Mouse (Mus musculus) limb, embryonic 13.5 days (tissue): ENCODE measurements around the gene Nhs. TPM values are rescaled to one million over a fixed set of nuclear protein-coding genes. Genes with fewer than 3 reads are reported as not detected.

Experiments
- ATAC-seq: fragments of 200-750 bp; cut with Nextera tagmentation; 2 replicates; pipeline ENCODE4 v1.8.0; 2017; ENCODE audit warnings: low read depth, moderate number of reproducible peaks, moderate TSS enrichment; ENCODE audit not compliant: low FRiP score
- H3K27ac ChIP-seq: fragments of 300-500 bp; sonication (generic); 2 replicates; pipeline ENCODE4 v1.5.1; 2015; ENCODE audit warnings: inconsistent platforms, mild to moderate bottlenecking, moderate library complexity
- H3K27me3 ChIP-seq: fragments of 300-500 bp; sonication (generic); 2 replicates; pipeline ENCODE4 v1.6.1; 2015; ENCODE audit warnings: mild to moderate bottlenecking, inconsistent platforms
- H3K36me3 ChIP-seq: fragments of 300-500 bp; sonication (generic); 2 replicates; pipeline ENCODE4 v1.6.1; 2015; ENCODE audit warnings: inconsistent platforms, mild to moderate bottlenecking, moderate library complexity
- H3K4me1 ChIP-seq: fragments of 300-500 bp; sonication (generic); 2 replicates; pipeline ENCODE4 v1.6.1; 2015; ENCODE audit warnings: inconsistent platforms
- H3K4me2 ChIP-seq: fragments of 300-500 bp; sonication (generic); replicated peaks from 2 replicates; pipeline ENCODE4 v1.6.1; 2015; ENCODE audit warnings: inconsistent platforms, mild to moderate bottlenecking, moderate library complexity
- H3K4me3 ChIP-seq: fragments of 300-500 bp; sonication (generic); 2 replicates; pipeline ENCODE4 v1.5.1; 2015; ENCODE audit warnings: moderate library complexity, mild to moderate bottlenecking, inconsistent platforms
- H3K9ac ChIP-seq: fragments of 300-500 bp; sonication (generic); 2 replicates; pipeline ENCODE4 v1.6.1; 2015; ENCODE audit warnings: mild to moderate bottlenecking, inconsistent platforms
- H3K9me3 ChIP-seq: fragments of 300-500 bp; sonication (generic); 2 replicates; pipeline ENCODE4 v1.6.1; 2016; ENCODE audit warnings: inconsistent platforms
- WGBS: fragments of 180-500 bp; shearing (Covaris S2); methylation state at CpG from one replicate; pipeline ENCODE4 v1.1.7; 2015; 5-methylcytosine and 5-hydroxymethylcytosine counted together
- polyA plus RNA-seq: library from polyadenylated mRNA; unstranded; fragments of >200 nt; fragmentation: Nextera tagmentation; extraction: Ambion mirVana; gene quantifications from 2 replicates; pipeline ENCODE4 v1.2.1, GENCODE M21; 2015

The Nhs gene
- polyA plus RNA-seq, 1 experiment from 2014 or later = 3.0 TPM

- Histone ChIP-seq H3K36me3 (no peaks in the 10 kb centered on the region), H3K9ac (no peak overlapping the region), H3K9me3 (no peaks in the 10 kb centered on the region), H3K4me3 (no peak overlapping the region), H3K27me3 (peaks cover 38% of the 10 kb centered on the region; the same call in 1 of the 2 replicates), H3K27ac (no peak overlapping the region), H3K4me1 (no peaks in the 10 kb centered on the region), H3K4me2 (no peak overlapping the region)
- 47% methylated on average over 2 of the region's 2 CpGs for WGBS
- no peak for ATAC-seq
These were observed 96.4 kb downstream of the Nhs start for GRCm38 (mm10) chrX:162063164-162063563.

GRCm38 (mm10) chrX:162055635-162056034, 103.9 kb downstream of the Nhs start:
- Histone ChIP-seq H3K4me3 (no peak overlapping the region), H3K27me3 (peaks cover 47% of the 10 kb centered on the region)

GRCm38 (mm10) chrX:162053566-162053965, 106.0 kb downstream of the Nhs start:
- H3K4me1 ChIP-seq = 0 out of 2 replicates have a peak, but pooled peaks cover 4% of the 10 kb centered on the region
- no peaks in the 10 kb centered on the region for H3K36me3 ChIP-seq
- H3K9ac ChIP-seq = no peak overlapping the region
- H3K27ac ChIP-seq = no peak overlapping the region
- H3K9me3 ChIP-seq = no peaks in the 10 kb centered on the region
- no peak overlapping the region for H3K4me3 ChIP-seq
- 71% methylated on average over 5 of the region's 5 CpGs for whole genome bisulfite sequencing
- peaks cover 55% of the 10 kb centered on the region for H3K27me3 ChIP-seq
- no peak for ATAC-seq
- no peak overlapping the region for H3K4me2 ChIP-seq

More at GRCm38 (mm10) chrX:162055635-162056034, 103.9 kb downstream of the Nhs start:
- ATAC-seq = no peak
- Histone ChIP-seq H3K36me3 (no peaks in the 10 kb centered on the region), H3K9ac (no peak overlapping the region), H3K4me1 (0 out of 2 replicates have a peak, but pooled peaks cover 4% of the 10 kb centered on the region), H3K27ac (no peak overlapping the region), H3K4me2 (no peak overlapping the region), H3K9me3 (no peaks in the 10 kb centered on the region)
- WGBS = 51% methylated on average over 2 of the region's 2 CpGs

- H3K27me3 ChIP-seq = peaks cover 49% of the 10 kb centered on the region
- H3K9me3 ChIP-seq = no peaks in the 10 kb centered on the region
- no peak overlapping the region for H3K9ac ChIP-seq
- no peak overlapping the region for H3K27ac ChIP-seq
- WGBS = 45% methylated on average over 1 of the region's 1 CpGs
- no peak overlapping the region for H3K4me2 ChIP-seq
- H3K36me3 ChIP-seq = no peaks in the 10 kb centered on the region
- ATAC-seq = no peak
- 0 out of 2 replicates have a peak, but pooled peaks cover 4% of the 10 kb centered on the region for H3K4me1 ChIP-seq
- H3K4me3 ChIP-seq = no peak overlapping the region
These were observed 107.0 kb downstream of the Nhs start for GRCm38 (mm10) chrX:162052534-162052933.

GRCm38 (mm10) chrX:162049616-162050015, 109.9 kb downstream of the Nhs start:
- H3K9ac ChIP-seq = no peak overlapping the region
- H3K4me2 ChIP-seq = no peak overlapping the region
- ATAC-seq = no peak
- H3K27ac ChIP-seq = no peak overlapping the region
- H3K9me3 ChIP-seq = no peaks in the 10 kb centered on the region
- H3K36me3 ChIP-seq = no peaks in the 10 kb centered on the region
- peaks cover 54% of the 10 kb centered on the region for H3K27me3 ChIP-seq
- no peak overlapping the region for H3K4me3 ChIP-seq
- 0 out of 2 replicates have a peak, but pooled peaks cover 4% of the 10 kb centered on the region for H3K4me1 ChIP-seq
- 92% methylated on average over 2 of the region's 2 CpGs for WGBS

- H3K4me2 ChIP-seq = no peak overlapping the region
- no peaks in the 10 kb centered on the region for H3K36me3 ChIP-seq
- peaks cover 38% of the 10 kb centered on the region for H3K27me3 ChIP-seq
- H3K9me3 ChIP-seq = no peaks in the 10 kb centered on the region
- H3K4me1 ChIP-seq = no peaks in the 10 kb centered on the region
- H3K9ac ChIP-seq = no peak overlapping the region
- no peak overlapping the region for H3K4me3 ChIP-seq
- no peak overlapping the region for H3K27ac ChIP-seq
- no peak for ATAC-seq
- 83% methylated on average over 2 of the region's 2 CpGs for WGBS
These were observed 114.0 kb downstream of the Nhs start for GRCm38 (mm10) chrX:162045527-162045926.

- Histone ChIP-seq H3K36me3 (no peaks in the 10 kb centered on the region), H3K27me3 (peaks cover 30% of the 10 kb centered on the region), H3K27ac (no peak overlapping the region), H3K9me3 (no peaks in the 10 kb centered on the region), H3K4me2 (no peak overlapping the region), H3K4me1 (no peaks in the 10 kb centered on the region), H3K9ac (no peak overlapping the region), H3K4me3 (no peak overlapping the region)
- no peak for ATAC-seq
These were observed 115.4 kb downstream of the Nhs start for GRCm38 (mm10) chrX:162044109-162044508.

- 0 out of 2 replicates have a peak, but pooled peaks cover 4% of the 10 kb centered on the region for H3K4me1 ChIP-seq
- no peaks in the 10 kb centered on the region for H3K9me3 ChIP-seq
- H3K27ac ChIP-seq = no peak overlapping the region
- H3K27me3 ChIP-seq = peaks cover 48% of the 10 kb centered on the region
- peak overlapping the region; percentile 14; the same call in 1 of the 2 replicates for H3K4me2 ChIP-seq
- WGBS = 35% methylated on average over 13 of the region's 13 CpGs
- H3K36me3 ChIP-seq = no peaks in the 10 kb centered on the region
- ATAC-seq = no peak; the same call in 1 of the 2 replicates
- no peak overlapping the region for H3K9ac ChIP-seq
- H3K4me3 ChIP-seq = no peak overlapping the region
These were observed 134.1 kb downstream of the Nhs start for GRCm38 (mm10) chrX:162025210-162025953.

GRCm38 (mm10) chrX:162021724-162022123, 137.8 kb downstream of the Nhs start:
- Histone ChIP-seq H3K9ac (no peak overlapping the region), H3K27me3 (peaks cover 38% of the 10 kb centered on the region; the same call in 1 of the 2 replicates), H3K4me2 (no peak overlapping the region), H3K36me3 (no peaks in the 10 kb centered on the region), H3K4me1 (0 out of 2 replicates have a peak, but pooled peaks cover 4% of the 10 kb centered on the region), H3K9me3 (no peaks in the 10 kb centered on the region), H3K27ac (no peak overlapping the region), H3K4me3 (no peak overlapping the region)
- no peak for ATAC-seq
- 83% methylated on average over 3 of the region's 3 CpGs for WGBS

- WGBS = 83% methylated on average over 3 of the region's 3 CpGs
- peaks cover 46% of the 10 kb centered on the region; the same call in 1 of the 2 replicates for H3K27me3 ChIP-seq
- H3K4me1 ChIP-seq = no peaks in the 10 kb centered on the region
- no peak for ATAC-seq
- no peaks in the 10 kb centered on the region for H3K9me3 ChIP-seq
- no peak overlapping the region for H3K9ac ChIP-seq
- no peak overlapping the region for H3K4me3 ChIP-seq
- no peaks in the 10 kb centered on the region for H3K36me3 ChIP-seq
- no peak overlapping the region for H3K27ac ChIP-seq
- no peak overlapping the region for H3K4me2 ChIP-seq
These were observed 139.4 kb downstream of the Nhs start for GRCm38 (mm10) chrX:162020039-162020566.

GRCm38 (mm10) chrX:162017471-162017870, 142.1 kb downstream of the Nhs start:
- no peak overlapping the region for H3K27ac ChIP-seq
- H3K9me3 ChIP-seq = no peaks in the 10 kb centered on the region
- no peaks in the 10 kb centered on the region for H3K4me1 ChIP-seq
- WGBS = 60% methylated on average over 9 of the region's 9 CpGs
- H3K27me3 ChIP-seq = peaks cover 56% of the 10 kb centered on the region
- no peak for ATAC-seq
- no peaks in the 10 kb centered on the region for H3K36me3 ChIP-seq
- H3K4me3 ChIP-seq = no peak overlapping the region
- no peak overlapping the region for H3K4me2 ChIP-seq
- no peak overlapping the region for H3K9ac ChIP-seq

- no peak overlapping the region for H3K4me3 ChIP-seq
- no peak overlapping the region for H3K9ac ChIP-seq
- H3K36me3 ChIP-seq = no peaks in the 10 kb centered on the region
- H3K9me3 ChIP-seq = no peaks in the 10 kb centered on the region
- 94% methylated on average over 4 of the region's 4 CpGs for WGBS
- H3K27me3 ChIP-seq = peaks cover 69% of the 10 kb centered on the region
- no peak overlapping the region for H3K27ac ChIP-seq
- H3K4me1 ChIP-seq = no peaks in the 10 kb centered on the region
- ATAC-seq = no peak
- no peak overlapping the region for H3K4me2 ChIP-seq
These were observed 147.0 kb downstream of the Nhs start for GRCm38 (mm10) chrX:162012570-162012969.
